Mouse (Mus musculus) heart, embryonic 10.5 days (tissue): Measurements from ENCODE around the gene Tmem198. TPM values are rescaled to one million over a fixed set of nuclear protein-coding genes. Genes with fewer than 3 reads are reported as not detected.

ENCODE experiments used
- DNase-seq: peaks from one replicate; pipeline ENCODE4 v3.0.0-alpha.2; 2017; ENCODE audit warnings: low spot score
- H3K27ac ChIP-seq: fragments of 300-500 bp; sonication (generic); 2 replicates; pipeline ENCODE4 v1.5.1; 2016; ENCODE audit warnings: mild to moderate bottlenecking
- H3K27me3 ChIP-seq: fragments of 300-500 bp; sonication (generic); 2 replicates; pipeline ENCODE4 v1.6.1; 2016; ENCODE audit warnings: mild to moderate bottlenecking; ENCODE audit not compliant: poor library complexity, insufficient read depth, severe bottlenecking
- H3K36me3 ChIP-seq: fragments of 300-500 bp; sonication (generic); 2 replicates; pipeline ENCODE4 v1.6.1; 2016; ENCODE audit warnings: mild to moderate bottlenecking, moderate library complexity
- H3K4me1 ChIP-seq: fragments of 300-500 bp; sonication (generic); 2 replicates; pipeline ENCODE4 v1.6.1; 2016; ENCODE audit warnings: mild to moderate bottlenecking
- H3K4me3 ChIP-seq: fragments of 300-500 bp; sonication (generic); 2 replicates; pipeline ENCODE4 v1.5.1; 2016; ENCODE audit warnings: mild to moderate bottlenecking, moderate library complexity
- H3K9me3 ChIP-seq: fragments of 300-500 bp; sonication (generic); 2 replicates; pipeline ENCODE4 v1.6.1; 2016; ENCODE audit warnings: mild to moderate bottlenecking, moderate library complexity
- WGBS: fragments of 180-500 bp; shearing (Covaris S2); methylation state at CpG from one replicate; pipeline ENCODE4 v1.1.7; 2016; 5-methylcytosine and 5-hydroxymethylcytosine counted together
- polyA plus RNA-seq: library from polyadenylated mRNA; unstranded; fragments of >200 nt; fragmentation: Nextera tagmentation; extraction: Ambion mirVana; gene quantifications from 2 replicates; pipeline ENCODE4 v1.2.1, GENCODE M21; 2016

The Tmem198 gene
- polyA plus RNA-seq, 1 experiment from 2014 or later = 0.36 TPM

GRCm38 (mm10) chr1:75518427-75518826, 39.1 kb downstream of the Tmem198 start:
- Histone ChIP-seq H3K36me3 (no peaks in the 10 kb centered on the region), H3K27me3 (no peaks in the 10 kb centered on the region), H3K4me1 (peaks cover 33% of the 10 kb centered on the region), H3K4me3 (no peak overlapping the region), H3K27ac (no peak overlapping the region), H3K9me3 (no peaks in the 10 kb centered on the region)
- no peak for DNase-seq
- WGBS = 90% methylated on average over 4 of the region's 4 CpGs

GRCm38 (mm10) chr1:75519576-75519975, 40.2 kb downstream of the Tmem198 start:
- H3K4me1 ChIP-seq = peaks cover 34% of the 10 kb centered on the region
- H3K27me3 ChIP-seq = no peaks in the 10 kb centered on the region
- 73% methylated on average over 5 of the region's 5 CpGs for WGBS
- DNase-seq = no peak
- no peak overlapping the region for H3K4me3 ChIP-seq
- H3K9me3 ChIP-seq = no peaks in the 10 kb centered on the region
- H3K36me3 ChIP-seq = peaks cover 1% of the 10 kb centered on the region
- peak overlapping the region; percentile 89 for H3K27ac ChIP-seq

- Histone ChIP-seq H3K9me3 (no peaks in the 10 kb centered on the region), H3K27ac (peak within 1 kb of the TSS; percentile 89), H3K36me3 (peaks cover 20% of the 10 kb centered on the region), H3K27me3 (no peaks in the 10 kb centered on the region), H3K4me1 (peaks cover 26% of the 10 kb centered on the region), H3K4me3 (peak within 1 kb of the TSS; percentile 71)
- peak; percentile 98 for DNase-seq
- under 1% methylated on average over 46 of the region's 46 CpGs for WGBS
Observed at GRCm38 (mm10) chr1:75521321-75522031, 42.1 kb downstream of the Tmem198 start, which contains the start of gene Stk11ip. Stk11ip (plus strand) TSS chr1:75521529.

GRCm38 (mm10) chr1:75524679-75525078, 45.3 kb downstream of the Tmem198 start:
- H3K27ac ChIP-seq = no peak overlapping the region
- DNase-seq = no peak
- H3K27me3 ChIP-seq = no peaks in the 10 kb centered on the region
- peaks cover 46% of the 10 kb centered on the region for H3K36me3 ChIP-seq
- H3K4me3 ChIP-seq = no peak overlapping the region
- WGBS = 88% methylated on average over 7 of the region's 7 CpGs
- H3K4me1 ChIP-seq = peaks cover 12% of the 10 kb centered on the region
- H3K9me3 ChIP-seq = no peaks in the 10 kb centered on the region

- H3K36me3 ChIP-seq = peaks cover 81% of the 10 kb centered on the region
- no peak overlapping the region for H3K4me3 ChIP-seq
- H3K27ac ChIP-seq = no peak overlapping the region
- no peak for DNase-seq
- H3K4me1 ChIP-seq = peaks cover 3% of the 10 kb centered on the region; the same call in 1 of the 2 replicates
- no peaks in the 10 kb centered on the region for H3K9me3 ChIP-seq
- WGBS = 64% methylated on average over 4 of the region's 4 CpGs
- no peaks in the 10 kb centered on the region for H3K27me3 ChIP-seq
Observed at GRCm38 (mm10) chr1:75530546-75530945, 51.2 kb downstream of the Tmem198 start.

- WGBS = 85% methylated on average over 19 of the region's 19 CpGs
- Histone ChIP-seq H3K27me3 (no peaks in the 10 kb centered on the region), H3K4me1 (0 out of 2 replicates have a peak, but pooled peaks cover 2% of the 10 kb centered on the region), H3K4me3 (no peak overlapping the region), H3K27ac (no peak overlapping the region), H3K9me3 (no peaks in the 10 kb centered on the region), H3K36me3 (peaks cover 72% of the 10 kb centered on the region)
- no peak for DNase-seq
Observed at GRCm38 (mm10) chr1:75532280-75533172, 53.2 kb downstream of the Tmem198 start.

- WGBS = 81% methylated on average over 19 of the region's 19 CpGs
- Histone ChIP-seq H3K36me3 (peaks cover 68% of the 10 kb centered on the region), H3K4me3 (no peak overlapping the region)
Observed at GRCm38 (mm10) chr1:75533325-75534252, 54.3 kb downstream of the Tmem198 start.

More at GRCm38 (mm10) chr1:75533325-75534252, 54.3 kb downstream of the Tmem198 start:
- DNase-seq = no peak
- 0 out of 2 replicates have a peak, but pooled peaks cover 5% of the 10 kb centered on the region for H3K4me1 ChIP-seq
- no peaks in the 10 kb centered on the region for H3K9me3 ChIP-seq
- H3K27me3 ChIP-seq = no peaks in the 10 kb centered on the region
- H3K27ac ChIP-seq = peak overlapping the region; percentile 38; the same call in 1 of the 2 replicates

Other genes starting within 250 kb of the Tmem198 start
- gene A630095N17Rik, start 247.4 kb upstream of the Tmem198 start, polyA plus RNA-seq = not detected in 2 replicates
- 24.5 and 32.4 TPM in 2 replicates for gene Dnajb2, start 243.1 kb upstream of the Tmem198 start, polyA plus RNA-seq
- gene Ptprn, start 215.0 kb upstream of the Tmem198 start, polyA plus RNA-seq = 0.70 and 0.84 TPM in 2 replicates
- gene Resp18, start 201.1 kb upstream of the Tmem198 start, polyA plus RNA-seq = not detected in 2 replicates
- 142 and 144 TPM in 2 replicates for gene Dnpep, start 161.5 kb upstream of the Tmem198 start, polyA plus RNA-seq
- 341 and 642 TPM in 2 replicates for gene Des, start 119.2 kb upstream of the Tmem198 start, polyA plus RNA-seq
- 77.9 and 80.0 TPM in 2 replicates for gene Speg, start 104.2 kb upstream of the Tmem198 start, polyA plus RNA-seq
- gene Gmppa, start 43.6 kb upstream of the Tmem198 start, polyA plus RNA-seq = 73.4 and 75.4 TPM in 2 replicates
- 0.79 and 2.3 TPM in 2 replicates for gene Asic4, start 29.1 kb upstream of the Tmem198 start, polyA plus RNA-seq
- 30.8 and 30.9 TPM in 2 replicates for gene Chpf, start 225 bp upstream of the Tmem198 start, polyA plus RNA-seq
- 103 and 107 TPM in 2 replicates for gene Obsl1, start 26.9 kb downstream of the Tmem198 start, polyA plus RNA-seq
- gene Inha, start 27.5 kb downstream of the Tmem198 start, polyA plus RNA-seq = 7.8 and 8.2 TPM in 2 replicates
- 20.2 and 22.3 TPM in 2 replicates for gene Stk11ip, start 42.0 kb downstream of the Tmem198 start, polyA plus RNA-seq
- 20.0 and 29.8 TPM in 2 replicates for gene Slc4a3, start 66.7 kb downstream of the Tmem198 start, polyA plus RNA-seq